Mouse (Mus musculus) liver, adult 2 months (tissue): ENCODE results near the gene Zfp28. TPM values are rescaled to one million over a fixed set of nuclear protein-coding genes. Genes with fewer than 3 reads are reported as not detected.
"Not testable (repeated sequence)": the region's sequence is repeated elsewhere in the genome, so short reads cannot be mapped to it uniquely, and the experiment has no call there.

Experiments
- DNase-seq: peaks from one replicate; pipeline ENCODE4 v3.0.0-alpha.2; 2011; ENCODE audit warnings: low read depth, low spot score; ENCODE audit errors: extremely low read depth
- H3K27ac ChIP-seq: fragments of 200-500 bp; replicated peaks from 2 replicates; pipeline ENCODE4 v1.5.1; 2012; ENCODE audit warnings: low read depth, mild to moderate bottlenecking, control low read depth, inconsistent platforms, low read length; ENCODE audit not compliant: insufficient read depth
- H3K27me3 ChIP-seq: fragments of 200-500 bp; 2 replicates; pipeline ENCODE4 v1.6.1; 2012; ENCODE audit warnings: mild to moderate bottlenecking, moderate library complexity, low read length, inconsistent platforms; ENCODE audit not compliant: control insufficient read depth, insufficient read depth
- H3K36me3 ChIP-seq: fragments of 200-500 bp; 2 replicates; pipeline ENCODE4 v1.6.1; 2012; ENCODE audit warnings: low read length, inconsistent platforms; ENCODE audit not compliant: control insufficient read depth, insufficient read depth
- H3K4me1 ChIP-seq: fragments of 200-500 bp; 2 replicates; pipeline ENCODE4 v1.6.1; 2011; ENCODE audit warnings: low read length; ENCODE audit not compliant: control insufficient read depth, insufficient read depth
- H3K4me3 ChIP-seq: fragments of 200-500 bp; 2 replicates; pipeline ENCODE4 v1.5.1; 2011; ENCODE audit warnings: low read depth, mild to moderate bottlenecking, control low read depth, low read length, moderate library complexity; ENCODE audit not compliant: insufficient read depth
- H3K79me2 ChIP-seq: fragments of 200-500 bp; 2 replicates; pipeline ENCODE4 v1.6.1; 2012; ENCODE audit warnings: inconsistent platforms, mild to moderate bottlenecking, low read length, moderate library complexity; ENCODE audit not compliant: control insufficient read depth, insufficient read depth
- H3K9ac ChIP-seq: fragments of 200-500 bp; 2 replicates; pipeline ENCODE4 v1.6.1; 2012; ENCODE audit warnings: low read depth, mild to moderate bottlenecking, control low read depth, inconsistent platforms, low read length
- CTCF ChIP-seq: fragments of 200-500 bp; IDR thresholded peaks from 2 replicates; pipeline ENCODE4 v1.5.1; 2011; ENCODE audit warnings: low read depth, low read length, control low read depth
- POLR2A ChIP-seq: fragments of 200-500 bp; IDR thresholded peaks from 2 replicates; pipeline ENCODE4 v1.6.1; 2011; ENCODE audit warnings: low read length, control low read depth; ENCODE audit not compliant: insufficient read depth; ENCODE audit errors: extremely low read depth
- WGBS: fragments of 180-500 bp; shearing (Covaris S2); methylation state at CpG from one replicate; pipeline ENCODE4 v1.1.7; 2018; 5-methylcytosine and 5-hydroxymethylcytosine counted together
- polyA plus RNA-seq: library from polyadenylated mRNA; depleted of rRNA; stranded (reverse); fragments of >200 nt; gene quantifications from 2 replicates; pipeline ENCODE4 v1.2.3, GENCODE M21; 2012
- total RNA-seq: library from RNA; depleted of rRNA; stranded (reverse); fragments of >200 nt; gene quantifications from 2 replicates; pipeline ENCODE4 v1.2.3, GENCODE M21; 2014

Gene Zfp28
- total and polyA plus RNA-seq, 2 experiments, result 0.51 to 1.9 TPM

DNA sequence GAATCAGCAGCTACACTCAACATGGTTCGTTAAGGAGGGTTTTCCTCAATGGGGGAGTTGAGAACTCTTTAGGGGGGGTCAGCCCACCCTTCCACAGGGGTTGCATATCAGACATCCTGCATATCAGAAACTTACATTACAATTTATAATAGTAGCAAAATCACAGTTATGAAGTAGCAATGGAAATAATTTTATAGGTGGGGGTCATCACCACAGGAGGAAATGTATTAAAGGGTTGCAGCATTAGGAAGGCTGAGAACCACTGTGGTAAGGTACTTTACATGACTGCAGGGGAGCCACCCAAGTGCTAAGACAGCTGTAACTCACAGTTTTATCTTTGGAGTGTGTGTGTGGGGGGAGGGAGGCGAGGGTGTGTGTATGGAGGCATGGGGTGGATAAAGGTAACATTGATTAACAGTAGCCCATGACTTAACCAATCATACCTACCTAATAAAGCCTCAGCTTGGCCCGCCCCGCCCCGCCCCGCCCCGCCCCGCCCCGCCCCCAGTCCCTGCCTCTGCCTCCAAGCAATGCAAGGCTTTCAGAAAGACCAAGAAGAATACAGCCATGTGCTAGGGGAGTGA is 22.5 kb upstream of the Zfp28 start:
- Histone ChIP-seq H3K79me2 (no peaks in the 10 kb centered on the region), H3K27ac (no peak overlapping the region), H3K9ac (no peak overlapping the region), H3K4me1 (peaks cover 7% of the 10 kb centered on the region), H3K4me3 (no peak overlapping the region), H3K36me3 (no peaks in the 10 kb centered on the region), H3K27me3 (no peaks in the 10 kb centered on the region)
- TF ChIP-seq CTCF (no peak), POLR2A (no peak)
- 19% methylated on average over 9 of the region's 9 CpGs for WGBS
- DNase-seq, result no peak

DNA sequence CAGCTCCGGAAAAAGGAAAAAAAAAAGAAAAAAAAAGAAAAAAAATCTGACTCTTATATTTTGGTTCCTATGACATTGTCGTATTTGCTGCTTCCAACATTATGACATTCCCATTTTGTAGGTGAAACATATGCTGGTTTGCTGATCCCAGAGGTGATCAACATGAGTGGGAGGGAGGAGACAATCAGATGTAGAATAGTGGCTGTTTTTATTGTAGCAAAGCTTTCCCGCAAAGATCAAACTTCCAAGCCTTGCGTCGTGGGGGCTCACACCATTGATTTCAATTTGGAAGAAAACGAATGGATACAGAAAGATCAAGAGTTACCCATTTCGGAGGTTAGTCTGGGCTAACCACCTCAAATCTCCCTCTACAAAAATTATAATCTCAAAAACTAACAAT is 21.3 kb upstream of the Zfp28 start:
- no peaks in the 10 kb centered on the region for H3K36me3 ChIP-seq
- H3K9ac ChIP-seq, result no peak overlapping the region; the same call in 1 of the 2 replicates
- peak overlapping the region; percentile 40 for H3K4me3 ChIP-seq
- no peak overlapping the region for H3K27ac ChIP-seq
- peaks cover 7% of the 10 kb centered on the region for H3K4me1 ChIP-seq
- H3K79me2 ChIP-seq, result no peaks in the 10 kb centered on the region
- TF ChIP-seq CTCF, result no peak
- no peak for TF ChIP-seq POLR2A
- 32% methylated on average over 7 of the region's 7 CpGs for WGBS
- no peaks in the 10 kb centered on the region for H3K27me3 ChIP-seq
- DNase-seq, result no peak

- H3K36me3 ChIP-seq, result no peaks in the 10 kb centered on the region
- WGBS, result under 1% methylated on average over 38 of the region's 38 CpGs
- peaks cover 7% of the 10 kb centered on the region for H3K4me1 ChIP-seq
- H3K27me3 ChIP-seq, result no peaks in the 10 kb centered on the region
- peak; percentile 97 for DNase-seq
- TF ChIP-seq CTCF (no peak), POLR2A (0 out of 2 replicates have a peak, but pooled peaks have one; percentile 6)
- H3K27ac ChIP-seq, result peak overlapping the region; percentile 76; the same call in 1 of the 2 replicates
- H3K9ac ChIP-seq, result peak overlapping the region; percentile 24
- H3K4me3 ChIP-seq, result peak overlapping the region; percentile 75
- no peaks in the 10 kb centered on the region for H3K79me2 ChIP-seq
Measured at GRCm38 (mm10) chr7:6362268-6363046, 20.6 kb upstream of the Zfp28 start.

GRCm38 (mm10) chr7:6363047-6363488 is 20.0 kb upstream of the Zfp28 start, which contains the start of gene Zfp78:
TSS of gene Zfp78 (plus strand) at chr7:6363280.
- Histone ChIP-seq H3K4me3 (peak within 1 kb of the TSS; percentile 75), H3K9ac (peak within 1 kb of the TSS; percentile 80), H3K27ac (peak within 1 kb of the TSS; percentile 76), H3K27me3 (no peaks in the 10 kb centered on the region), H3K79me2 (no peaks in the 10 kb centered on the region), H3K4me1 (peaks cover 7% of the 10 kb centered on the region), H3K36me3 (no peaks in the 10 kb centered on the region)
- under 1% methylated on average over 23 of the region's 23 CpGs for WGBS
- TF ChIP-seq CTCF (peak; percentile 21), POLR2A (0 out of 2 replicates have a peak, but pooled peaks have one; percentile 64)
- peak; percentile 91 for DNase-seq

GRCm38 (mm10) chr7:6364761-6365160 is 18.3 kb upstream of the Zfp28 start:
- H3K4me1 ChIP-seq, result peaks cover 7% of the 10 kb centered on the region
- H3K27ac ChIP-seq, result no peak overlapping the region
- H3K27me3 ChIP-seq, result no peaks in the 10 kb centered on the region
- 82% methylated on average over 1 of the region's 1 CpGs for WGBS
- no peaks in the 10 kb centered on the region for H3K36me3 ChIP-seq
- no peaks in the 10 kb centered on the region for H3K79me2 ChIP-seq
- TF ChIP-seq POLR2A (no peak), CTCF (no peak)
- H3K4me3 ChIP-seq, result no peak overlapping the region
- no peak for DNase-seq
- H3K9ac ChIP-seq, result no peak overlapping the region

DNA sequence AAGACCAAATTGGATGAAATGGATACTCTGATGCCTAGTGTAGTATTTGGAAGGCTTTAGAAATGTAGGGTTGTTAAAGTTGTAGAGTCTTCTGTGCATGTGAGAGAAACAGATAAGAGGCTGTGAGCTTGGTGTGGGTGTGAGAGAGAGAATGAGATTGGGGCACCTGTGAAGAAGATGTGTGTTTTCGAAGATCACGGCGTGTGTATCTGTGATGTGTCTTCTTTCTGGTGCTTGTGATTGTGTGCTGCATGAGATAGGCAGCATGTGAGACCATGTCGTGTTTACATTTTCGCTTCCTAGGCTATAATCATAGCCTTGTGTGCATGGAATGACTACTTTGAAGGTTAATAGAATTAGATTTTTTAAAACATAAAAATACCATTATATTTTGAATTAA is 15.9 kb upstream of the Zfp28 start:
- H3K27ac ChIP-seq, result no peak overlapping the region
- no peak for DNase-seq
- peaks cover 7% of the 10 kb centered on the region for H3K4me1 ChIP-seq
- TF ChIP-seq CTCF (no peak), POLR2A (no peak)
- WGBS, result 92% methylated on average over 5 of the region's 5 CpGs
- H3K27me3 ChIP-seq, result no peaks in the 10 kb centered on the region
- no peaks in the 10 kb centered on the region for H3K79me2 ChIP-seq
- H3K4me3 ChIP-seq, result no peak overlapping the region
- peaks cover 4% of the 10 kb centered on the region for H3K36me3 ChIP-seq
- no peak overlapping the region for H3K9ac ChIP-seq

- H3K4me1 ChIP-seq, H3K27ac ChIP-seq, H3K9ac ChIP-seq, H3K4me3 ChIP-seq, H3K79me2 ChIP-seq, DNase-seq, H3K27me3 ChIP-seq: not testable (repeated sequence)
- H3K36me3 ChIP-seq, result peaks cover 13% of the 10 kb centered on the region
- WGBS, result 94% methylated on average over 5 of the region's 5 CpGs
Measured at GRCm38 (mm10) chr7:6368146-6368545, 14.9 kb upstream of the Zfp28 start.
